ENCODE assay signal across 7 mouse cellular contexts in genomic region chr6:127767706-127768493, GRCm38 (mm10). TPM values are rescaled to one million over a fixed set of nuclear protein-coding genes. Genes with fewer than 3 reads are reported as not detected.
A peak's percentile ranks its signal among the peaks of the same experiment; 100 is the strongest.
DNase-seq lines count a peak whose midpoint lies in the region; ATAC-seq lines count a peak whose summit lies in the region.

No protein-coding gene starts in this region.

- H3K27ac ChIP-seq in forebrain, embryonic 14.5 days (ENCODE audit: low read depth, low read length) = peak overlapping the region; percentile 81
- peak overlapping the region; percentile 93 for H3K27ac ChIP-seq in hindbrain, embryonic 10.5 days

- H3K9me3 ChIP-seq in forebrain, embryonic 14.5 days (replicated peaks; ENCODE audit: control insufficient read depth, low read length) = no peaks in the 10 kb centered on the region
- H3K9me3 ChIP-seq in hindbrain, embryonic 10.5 days = no peaks in the 10 kb centered on the region

- peak overlapping the region; percentile 91 for H3K4me2 ChIP-seq in forebrain, embryonic 14.5 days (ENCODE audit: low read length)

- 0 out of 2 replicates have a peak, but pooled peaks cover 7% of the 10 kb centered on the region for H3K27me3 ChIP-seq in forebrain, embryonic 14.5 days (replicated peaks; ENCODE audit: control insufficient read depth, insufficient read depth, low read length)
- H3K27me3 ChIP-seq in hindbrain, embryonic 10.5 days (ENCODE audit: insufficient read depth, poor library complexity, severe bottlenecking) = peaks cover 86% of the 10 kb centered on the region

- DNase-seq in adrenal gland, adult 18-20 months (ENCODE audit: low spot score in 2 of 2) = peak; percentile 62 to 64
- peak; percentile 30 for DNase-seq in cerebellum, adult 11-12 months
- peak; percentile 62 for DNase-seq in forebrain, embryonic 14.5 days (ENCODE audit: low spot score)
- DNase-seq in hindbrain, embryonic 10.5 days (ENCODE audit: low spot score) = peak; percentile 74
- peak; percentile 40 to 42 for DNase-seq in layer of hippocampus, postnatal 36 days
- DNase-seq in skeletal muscle tissue, adult 2 months (ENCODE audit: low read depth, low spot score) = peak; percentile 10

- peaks cover 25% of the 10 kb centered on the region; the same call in 1 of the 2 replicates for H3K4me1 ChIP-seq in forebrain, embryonic 14.5 days (ENCODE audit: control insufficient read depth, insufficient read depth, low read length)
- peaks cover 80% of the 10 kb centered on the region for H3K4me1 ChIP-seq in hindbrain, embryonic 10.5 days (replicated peaks)

- ATAC-seq in forebrain, embryonic 14.5 days = peak; percentile 33
- ATAC-seq in megakaryocyte-erythroid progenitor cell, adult 5-6 weeks (replicated peaks; ENCODE audit: low FRiP score, low TSS enrichment, poor library complexity, severe bottlenecking) = peak; percentile 94

- H3K36me3 ChIP-seq in forebrain, embryonic 14.5 days (ENCODE audit: control insufficient read depth, insufficient read depth, low read length) = no peaks in the 10 kb centered on the region
- no peaks in the 10 kb centered on the region for H3K36me3 ChIP-seq in hindbrain, embryonic 10.5 days

- peak overlapping the region; percentile 63 for H3K4me3 ChIP-seq in forebrain, embryonic 14.5 days (ENCODE audit: low read depth, low read length)
- H3K4me3 ChIP-seq in hindbrain, embryonic 10.5 days = peak overlapping the region; percentile 81

- H3K9ac ChIP-seq in forebrain, embryonic 14.5 days (ENCODE audit: low read length) = peak overlapping the region; percentile 72

- WGBS in forebrain, embryonic 14.5 days = under 1% methylated on average over 49 of the region's 49 CpGs
- WGBS in hindbrain, embryonic 10.5 days = under 1% methylated on average over 49 of the region's 49 CpGs

RNA-seq across cellular contexts. Expression of gene Prmt8, which starts 1.4 kb away (rescaled TPM):
- total RNA-seq in adrenal gland, adult 18-20 months (2021) = not detected
- 16.6 and 17.9 TPM in 2 replicates for polyA plus RNA-seq in forebrain, embryonic 14.5 days (2014; fragmentation: Nextera tagmentation; extraction: Ambion mirVana)
- 24.7 and 38.5 TPM in 2 replicates for polyA plus RNA-seq in hindbrain, embryonic 10.5 days (2016; fragmentation: Nextera tagmentation; extraction: Ambion mirVana)
- total RNA-seq in layer of hippocampus, postnatal 36 days (2021) = 10 to 100 TPM; 63.8 to 66.2 TPM
- total RNA-seq in megakaryocyte-erythroid progenitor cell, adult 5-6 weeks (2014; fragmentation: Nextera tagmentation) = not detected in 2 replicates
- not detected in 2 replicates for total RNA-seq in megakaryocyte-erythroid progenitor cell, adult 5-6 weeks (2017)

Comparison
In these comparisons a context has a peak if more than half of its experiments do, and no peak if none do; other contexts are left out.
1. Peak in every context shown above with its lines: DNase-seq, ATAC-seq, H3K4me3 ChIP-seq and H3K27ac ChIP-seq.
2. DNase-seq: peak in every context shown above with its lines; median percentile 74 in hindbrain, embryonic 10.5 days; 63 in adrenal gland, adult 18-20 months; 62 in forebrain, embryonic 14.5 days; 41 in layer of hippocampus, postnatal 36 days; 30 in cerebellum, adult 11-12 months; 10 in skeletal muscle tissue, adult 2 months.
3. RNA of gene Prmt8, which starts 1.4 kb away (total RNA-seq): 63.8 to 66.2 TPM in layer of hippocampus, postnatal 36 days; not detected in adrenal gland, adult 18-20 months and not detected in megakaryocyte-erythroid progenitor cell, adult 5-6 weeks; every median in the first group is over 10 times any median in the second.